Mouse (Mus musculus): ENCODE measurements around the gene Asic2. TPM values are rescaled to one million over a fixed set of nuclear protein-coding genes. Genes with fewer than 3 reads are reported as not detected.

Gene Asic2
- polyA plus RNA-seq, 1 experiment from 2014 or later = 0.28 TPM

GRCm38 (mm10) chr11:81871506-81872213, 96.6 kb downstream of the Asic2 start:
- Histone ChIP-seq H3K36me3 (ENCODE audit: insufficient read depth) (no peaks in the 10 kb centered on the region), H3K4me1 (ENCODE audit: insufficient read depth) (no peaks in the 10 kb centered on the region), H3K9me3 (ENCODE audit: low read depth, low read length) (no peaks in the 10 kb centered on the region), H3K27ac (ENCODE audit: low read depth) (no peak overlapping the region), H3K9ac (no peak overlapping the region), H3K4me2 (no peak overlapping the region), H3K4me3 (ENCODE audit: low read depth, low read length) (no peak overlapping the region), H3K27me3 (ENCODE audit: insufficient read depth, low read length) (no peaks in the 10 kb centered on the region)
- DNase-seq = no peak
- no peak for TF ChIP-seq CTCF (IDR thresholded peaks at IDR 0.05; ENCODE audit: low read depth)
- WGBS = 24% methylated on average over 9 of the region's 9 CpGs
- no peak for ATAC-seq (ENCODE audit: insufficient read depth)

- Histone ChIP-seq H3K27me3 (ENCODE audit: insufficient read depth, low read length) (no peaks in the 10 kb centered on the region), H3K9ac (no peak overlapping the region), H3K36me3 (ENCODE audit: insufficient read depth) (no peaks in the 10 kb centered on the region), H3K4me3 (ENCODE audit: low read depth, low read length) (no peak overlapping the region), H3K9me3 (ENCODE audit: low read depth, low read length) (no peaks in the 10 kb centered on the region), H3K4me1 (ENCODE audit: insufficient read depth) (no peaks in the 10 kb centered on the region), H3K27ac (ENCODE audit: low read depth) (no peak overlapping the region), H3K4me2 (no peak overlapping the region)
- ATAC-seq (ENCODE audit: insufficient read depth) (no peak), DNase-seq (peak; percentile 52)
- TF ChIP-seq CTCF (IDR thresholded peaks at IDR 0.05; ENCODE audit: low read depth) = no peak
- WGBS = 50% methylated on average over 10 of the region's 10 CpGs
Measured at GRCm38 (mm10) chr11:81865661-81866382, 102.4 kb downstream of the Asic2 start.

- no peak within 1 kb of the TSS for H3K4me2 ChIP-seq
- TF ChIP-seq CTCF (IDR thresholded peaks at IDR 0.05; ENCODE audit: low read depth) = no peak
- H3K27ac ChIP-seq (ENCODE audit: low read depth) = no peak within 1 kb of the TSS
- DNase-seq (peak; percentile 58), ATAC-seq (ENCODE audit: insufficient read depth) (peak; percentile 54; the same call in 1 of the 2 replicates)
- no peak within 1 kb of the TSS for H3K9ac ChIP-seq
- no peaks in the 10 kb centered on the region for H3K27me3 ChIP-seq (ENCODE audit: insufficient read depth, low read length)
- no peaks in the 10 kb centered on the region for H3K36me3 ChIP-seq (ENCODE audit: insufficient read depth)
- H3K4me1 ChIP-seq (ENCODE audit: insufficient read depth) = no peaks in the 10 kb centered on the region
- H3K9me3 ChIP-seq (ENCODE audit: low read depth, low read length) = no peaks in the 10 kb centered on the region
- no peak within 1 kb of the TSS for H3K4me3 ChIP-seq (ENCODE audit: low read depth, low read length)
- 34% methylated on average over 4 of the region's 4 CpGs for WGBS
Measured at GRCm38 (mm10) chr11:81860250-81860972, 107.8 kb downstream of the Asic2 start, which contains the start of gene 5530401A14Rik. Gene 5530401A14Rik, plus strand, starts transcription at chr11:81860673.

- Histone ChIP-seq H3K4me3 (ENCODE audit: low read depth, low read length) (no peak overlapping the region), H3K27me3 (ENCODE audit: insufficient read depth, low read length) (no peaks in the 10 kb centered on the region), H3K36me3 (ENCODE audit: insufficient read depth) (no peaks in the 10 kb centered on the region), H3K4me2 (no peak overlapping the region), H3K9me3 (ENCODE audit: low read depth, low read length) (no peaks in the 10 kb centered on the region), H3K9ac (no peak overlapping the region), H3K27ac (ENCODE audit: low read depth) (no peak overlapping the region), H3K4me1 (ENCODE audit: insufficient read depth) (peaks cover 3% of the 10 kb centered on the region; the same call in 1 of the 2 replicates)
- TF ChIP-seq CTCF (IDR thresholded peaks at IDR 0.05; ENCODE audit: low read depth) = no peak
- DNase-seq = no peak
- 36% methylated on average over 1 of the region's 1 CpGs for WGBS
- no peak for ATAC-seq (ENCODE audit: insufficient read depth)
Measured at GRCm38 (mm10) chr11:81847773-81848490, 120.3 kb downstream of the Asic2 start.

- Histone ChIP-seq H3K9ac (no peak overlapping the region), H3K27ac (ENCODE audit: low read depth) (0 out of 2 replicates have a peak overlapping the region, but pooled peaks have one; percentile 55), H3K4me1 (ENCODE audit: insufficient read depth) (peaks cover 3% of the 10 kb centered on the region; the same call in 1 of the 2 replicates), H3K4me3 (ENCODE audit: low read depth, low read length) (no peak overlapping the region), H3K9me3 (ENCODE audit: low read depth, low read length) (no peaks in the 10 kb centered on the region), H3K27me3 (ENCODE audit: insufficient read depth, low read length) (no peaks in the 10 kb centered on the region), H3K4me2 (no peak overlapping the region), H3K36me3 (ENCODE audit: insufficient read depth) (no peaks in the 10 kb centered on the region)
- no peak for DNase-seq
- 67% methylated on average over 3 of the region's 3 CpGs for WGBS
- peak; percentile 22; the same call in 1 of the 2 replicates for ATAC-seq (ENCODE audit: insufficient read depth)
- TF ChIP-seq CTCF (IDR thresholded peaks at IDR 0.05; ENCODE audit: low read depth) = peak; percentile 51
Measured at GRCm38 (mm10) chr11:81845686-81846036, 122.6 kb downstream of the Asic2 start.

- ATAC-seq (ENCODE audit: insufficient read depth) = peak; percentile 89
- 0 out of 2 replicates have a peak overlapping the region, but pooled peaks have one; percentile 55 for H3K27ac ChIP-seq (ENCODE audit: low read depth)
- no peaks in the 10 kb centered on the region for H3K36me3 ChIP-seq (ENCODE audit: insufficient read depth)
- H3K4me2 ChIP-seq = no peak overlapping the region
- H3K27me3 ChIP-seq (ENCODE audit: insufficient read depth, low read length) = no peaks in the 10 kb centered on the region
- H3K9ac ChIP-seq = no peak overlapping the region
- no peaks in the 10 kb centered on the region for H3K9me3 ChIP-seq (ENCODE audit: low read depth, low read length)
- H3K4me3 ChIP-seq (ENCODE audit: low read depth, low read length) = no peak overlapping the region
- WGBS = 33% methylated on average over 5 of the region's 5 CpGs
- peaks cover 3% of the 10 kb centered on the region; the same call in 1 of the 2 replicates for H3K4me1 ChIP-seq (ENCODE audit: insufficient read depth)
- DNase-seq = peak; percentile 94
- TF ChIP-seq CTCF (IDR thresholded peaks at IDR 0.05; ENCODE audit: low read depth) = no peak
Measured at GRCm38 (mm10) chr11:81845010-81845685, 123.1 kb downstream of the Asic2 start.
